Mouse (Mus musculus): ENCODE measurements around the gene Lctl.

DNA sequence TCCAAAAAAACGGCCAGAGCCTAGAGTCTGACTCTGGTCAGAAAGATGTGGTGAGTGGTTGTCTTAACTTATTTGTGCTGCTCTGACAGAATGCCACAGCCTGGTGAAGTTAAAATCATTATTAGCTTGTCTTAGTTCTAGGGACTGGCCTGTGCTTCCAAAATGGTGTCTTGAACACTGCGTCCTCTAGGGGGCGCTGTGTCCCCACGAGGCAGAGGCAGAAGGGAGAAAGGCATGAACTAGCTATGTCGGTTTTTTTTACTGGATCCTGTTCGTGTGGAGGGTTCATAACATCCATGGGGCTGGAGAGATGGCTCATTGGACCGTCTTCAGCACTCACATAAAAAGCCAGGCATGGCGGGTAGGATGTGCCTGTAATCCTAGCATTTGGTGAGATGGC, 3.0 kb downstream of the Lctl start:
- TF ChIP-seq CTCF (IDR thresholded peaks at IDR 0.05) (peak; percentile 84), EP300 (IDR thresholded peaks at IDR 0.05) (no peak)
